Mouse (Mus musculus) spleen, adult 2 months (tissue): ENCODE measurements around the gene Pelo.

Experiments
- CTCF ChIP-seq: fragments of 200-500 bp; IDR thresholded peaks from 2 replicates; pipeline ENCODE4 v1.5.1; 2011; ENCODE audit warnings: mild to moderate bottlenecking, inconsistent platforms; ENCODE audit not compliant: insufficient read depth, insufficient read length, insufficient replicate concordance; ENCODE audit errors: extremely low read depth
- POLR2A ChIP-seq: fragments of 200-500 bp; IDR thresholded peaks from 2 replicates; pipeline ENCODE4 v1.6.1; 2011; ENCODE audit warnings: low read depth, low read length, inconsistent platforms

DNA sequence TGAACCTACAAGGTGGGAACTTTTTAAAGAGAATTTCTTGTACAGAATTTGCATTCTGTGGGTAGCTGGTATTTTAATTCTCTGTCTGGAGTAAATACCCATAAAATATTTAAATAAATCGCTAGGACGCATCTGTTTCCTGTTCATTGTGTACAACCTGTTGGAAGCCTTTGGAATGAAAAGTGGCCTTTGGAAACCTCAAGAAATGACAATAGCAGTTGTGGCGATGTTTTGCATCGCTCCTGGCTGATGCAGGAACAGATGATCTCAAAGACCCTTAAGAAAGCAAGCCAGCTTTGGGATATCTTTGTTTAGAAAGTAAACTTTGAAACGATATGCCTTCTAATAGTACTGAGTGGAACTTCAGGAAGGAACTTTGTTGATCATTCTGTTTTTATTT is 28.8 kb upstream of the Pelo start:
- TF ChIP-seq CTCF (no peak), POLR2A (no peak)
